Mouse (Mus musculus): Measurements from ENCODE around the gene Rnd1. TPM values are rescaled to one million over a fixed set of nuclear protein-coding genes. Genes with fewer than 3 reads are reported as not detected.

The Rnd1 gene
- polyA plus RNA-seq, 1 experiment = not detected

DNA sequence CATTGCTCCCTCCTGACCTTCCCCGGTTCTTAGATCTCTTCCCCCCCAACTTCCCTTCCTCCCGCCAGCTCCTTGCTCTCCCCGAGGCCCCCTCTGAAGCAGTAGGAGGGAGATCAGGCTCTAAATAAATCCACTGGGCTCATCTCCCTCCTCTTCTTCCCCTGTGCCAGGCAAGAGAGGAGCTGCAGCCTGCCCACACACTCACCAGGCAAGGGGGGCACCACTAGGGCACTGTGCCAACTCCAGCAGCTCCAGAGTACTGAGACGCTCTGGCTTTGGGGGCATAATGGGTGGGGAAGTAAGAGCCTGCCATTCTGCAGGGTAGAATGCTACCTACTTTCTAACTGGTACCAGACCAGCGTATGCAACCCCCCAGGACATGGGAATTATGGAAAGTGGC, 40.7 kb downstream of the Rnd1 start:
- Histone ChIP-seq H3K27ac (ENCODE audit: insufficient read depth, low read depth, low read length) (peak overlapping the region; percentile 95), H3K4me3 (ENCODE audit: insufficient read depth, low read depth, low read length) (peak overlapping the region; percentile 72), H3K4me1 (ENCODE audit: control insufficient read depth, insufficient read depth, low read length) (peaks cover 41% of the 10 kb centered on the region)
- 17% methylated on average over 5 of the region's 5 CpGs for WGBS
- TF ChIP-seq CTCF (IDR thresholded peaks at IDR 0.05; ENCODE audit: insufficient read depth, low read depth, low read length) (no peak), POLR2A (IDR thresholded peaks at IDR 0.05; ENCODE audit: insufficient read depth, low read depth, low read length) (peak; percentile 45; the same call in 1 of the 2 replicates)

DNA sequence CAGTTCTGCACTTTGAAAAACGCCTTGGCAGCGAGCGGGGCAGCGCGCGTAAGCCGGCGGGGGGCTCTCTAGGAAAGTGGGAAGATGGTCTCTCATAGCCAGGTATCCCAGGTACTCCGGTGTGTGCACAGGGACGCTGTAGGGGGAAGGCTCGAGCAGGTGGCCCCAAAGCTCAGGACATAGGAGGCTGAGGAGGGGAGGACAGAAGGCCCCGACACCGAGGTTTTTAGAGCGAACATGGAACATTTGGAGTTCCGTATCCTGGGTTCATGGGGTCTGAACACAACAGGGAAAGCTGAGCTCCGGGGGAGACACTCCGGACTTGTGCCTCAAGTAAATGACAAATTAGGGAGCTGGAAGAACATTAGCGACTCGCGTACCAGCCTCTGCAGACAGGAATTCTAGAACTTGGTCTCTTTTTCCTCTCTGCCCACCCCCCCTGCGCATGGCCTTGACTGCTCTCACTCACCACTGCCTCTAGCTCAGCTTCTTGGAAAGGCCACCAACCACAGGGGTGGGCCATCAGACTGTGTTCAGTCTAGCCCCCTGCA, 41.9 kb downstream of the Rnd1 start:
- Histone ChIP-seq H3K27ac (ENCODE audit: insufficient read depth, low read depth, low read length) (peak overlapping the region; percentile 95), H3K4me1 (ENCODE audit: control insufficient read depth, insufficient read depth, low read length) (peaks cover 47% of the 10 kb centered on the region), H3K4me3 (ENCODE audit: insufficient read depth, low read depth, low read length) (peak overlapping the region; percentile 72)
- TF ChIP-seq POLR2A (IDR thresholded peaks at IDR 0.05; ENCODE audit: insufficient read depth, low read depth, low read length) = no peak
- TF ChIP-seq CTCF (IDR thresholded peaks at IDR 0.05; ENCODE audit: insufficient read depth, low read depth, low read length) = no peak
- WGBS = 3% methylated on average over 21 of the region's 21 CpGs

DNA sequence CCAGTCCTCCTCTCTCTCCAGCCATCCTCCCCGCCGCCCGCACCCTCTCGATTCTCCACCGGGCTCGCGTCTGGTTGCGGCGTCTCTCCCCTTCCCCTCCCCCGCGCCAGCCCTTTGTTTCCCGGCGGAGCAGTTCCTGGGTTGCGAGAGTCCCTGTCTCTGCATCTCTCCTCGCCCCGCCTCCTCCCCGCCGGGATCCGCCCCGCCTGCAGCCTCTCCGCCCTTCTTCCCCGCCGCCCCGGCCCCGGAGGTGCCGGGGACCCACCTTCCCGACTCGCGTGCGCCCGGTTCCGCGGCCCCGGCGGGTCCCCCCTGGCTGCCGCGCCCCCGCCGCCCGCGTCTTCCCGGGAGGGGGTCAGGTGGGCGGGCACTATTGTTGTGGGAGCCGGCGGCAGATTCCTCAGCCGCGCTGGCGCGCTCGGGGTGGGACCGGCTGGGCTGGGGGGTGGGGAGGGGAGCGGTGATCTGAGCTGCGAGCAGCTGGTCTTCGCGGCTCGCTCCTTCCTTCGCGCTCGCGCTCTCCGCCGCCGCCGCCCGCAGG, 42.6 kb downstream of the Rnd1 start:
- TF ChIP-seq CTCF (IDR thresholded peaks at IDR 0.05; ENCODE audit: insufficient read depth, low read depth, low read length) = no peak
- TF ChIP-seq POLR2A (IDR thresholded peaks at IDR 0.05; ENCODE audit: insufficient read depth, low read depth, low read length) = peak; percentile 71
- peak overlapping the region; percentile 72 for H3K4me3 ChIP-seq (ENCODE audit: insufficient read depth, low read depth, low read length)
- H3K4me1 ChIP-seq (ENCODE audit: control insufficient read depth, insufficient read depth, low read length) = peaks cover 50% of the 10 kb centered on the region
- H3K27ac ChIP-seq (ENCODE audit: insufficient read depth, low read depth, low read length) = peak overlapping the region; percentile 57; the same call in 1 of the 2 replicates
- under 1% methylated on average over 58 of the region's 65 CpGs for WGBS

GRCm38 (mm10) chr15:98633822-98634470, 43.3 kb downstream of the Rnd1 start:
- TF ChIP-seq POLR2A (IDR thresholded peaks at IDR 0.05; ENCODE audit: insufficient read depth, low read depth, low read length) (no peak), CTCF (IDR thresholded peaks at IDR 0.05; ENCODE audit: insufficient read depth, low read depth, low read length) (no peak)
- peaks cover 49% of the 10 kb centered on the region for H3K4me1 ChIP-seq (ENCODE audit: control insufficient read depth, insufficient read depth, low read length)
- H3K4me3 ChIP-seq (ENCODE audit: insufficient read depth, low read depth, low read length) = peak overlapping the region; percentile 72
- WGBS = under 1% methylated on average over 25 of the region's 25 CpGs
- peak overlapping the region; percentile 57; the same call in 1 of the 2 replicates for H3K27ac ChIP-seq (ENCODE audit: insufficient read depth, low read depth, low read length)

DNA sequence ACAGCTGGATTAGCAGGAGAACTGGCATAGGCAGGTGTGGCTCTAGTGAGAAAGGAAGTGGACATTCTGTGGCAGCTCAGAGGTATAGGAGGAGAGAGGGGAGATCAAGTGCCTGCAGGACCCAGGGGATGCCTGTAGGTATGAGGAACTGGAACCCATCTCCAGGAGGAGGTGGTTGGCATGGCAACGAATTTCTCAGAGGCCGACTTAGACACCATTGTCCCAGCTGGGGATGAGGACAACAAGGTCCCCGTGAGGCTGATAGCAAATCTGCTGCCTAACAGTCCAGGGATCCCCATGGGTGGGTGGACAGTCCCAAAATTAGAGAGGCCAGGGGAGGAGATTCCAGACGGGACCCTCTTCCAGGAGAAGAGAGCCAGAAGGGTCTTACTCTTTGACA, 44.3 kb downstream of the Rnd1 start:
- 4% methylated on average over 4 of the region's 4 CpGs for WGBS
- Histone ChIP-seq H3K4me1 (ENCODE audit: control insufficient read depth, insufficient read depth, low read length) (peaks cover 59% of the 10 kb centered on the region), H3K27ac (ENCODE audit: insufficient read depth, low read depth, low read length) (0 out of 2 replicates have a peak overlapping the region, but pooled peaks have one; percentile 36), H3K4me3 (ENCODE audit: insufficient read depth, low read depth, low read length) (peak overlapping the region; percentile 72)
- TF ChIP-seq CTCF (IDR thresholded peaks at IDR 0.05; ENCODE audit: insufficient read depth, low read depth, low read length) (no peak), POLR2A (IDR thresholded peaks at IDR 0.05; ENCODE audit: insufficient read depth, low read depth, low read length) (no peak)

DNA sequence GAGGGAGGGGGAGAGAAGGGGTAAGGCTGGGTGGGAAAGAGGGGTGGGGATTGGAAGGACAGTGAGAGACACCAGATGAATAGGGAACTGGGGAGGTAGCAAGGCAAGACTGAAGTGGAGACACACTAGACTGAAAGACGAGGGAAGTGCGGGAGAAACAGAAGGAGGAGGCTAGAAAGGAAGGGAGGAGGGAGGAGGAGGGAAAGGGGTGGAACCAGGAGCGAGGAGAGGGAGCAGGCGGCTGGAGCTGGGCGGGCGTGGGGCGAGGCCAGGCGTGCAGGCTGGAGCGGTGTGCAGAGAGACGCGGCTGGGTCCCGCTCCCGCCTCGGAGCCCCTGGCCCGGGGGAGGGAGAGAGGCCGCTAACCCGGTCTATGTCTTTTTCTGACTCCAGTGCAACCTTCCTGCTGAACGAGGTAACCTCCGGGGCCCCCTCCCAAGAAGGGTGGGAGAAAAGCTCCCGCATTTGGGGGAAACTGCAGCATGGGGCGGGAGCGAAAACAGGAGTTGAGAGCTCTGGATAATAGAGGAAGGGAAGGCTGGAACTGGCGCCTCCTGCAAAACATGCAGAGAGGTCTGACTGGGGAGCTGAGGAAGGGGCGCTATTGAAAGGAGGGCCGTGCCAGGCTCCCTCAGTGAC, 45.0 kb downstream of the Rnd1 start:
- TF ChIP-seq POLR2A (IDR thresholded peaks at IDR 0.05; ENCODE audit: insufficient read depth, low read depth, low read length) (peak; percentile 56; the same call in 1 of the 2 replicates), CTCF (IDR thresholded peaks at IDR 0.05; ENCODE audit: insufficient read depth, low read depth, low read length) (no peak)
- WGBS = under 1% methylated on average over 25 of the region's 25 CpGs
- H3K4me3 ChIP-seq (ENCODE audit: insufficient read depth, low read depth, low read length) = peak overlapping the region; percentile 72
- H3K27ac ChIP-seq (ENCODE audit: insufficient read depth, low read depth, low read length) = peak overlapping the region; percentile 2; the same call in 1 of the 2 replicates
- H3K4me1 ChIP-seq (ENCODE audit: control insufficient read depth, insufficient read depth, low read length) = peaks cover 54% of the 10 kb centered on the region

GRCm38 (mm10) chr15:98631493-98631892, 45.8 kb downstream of the Rnd1 start:
- 2% methylated on average over 18 of the region's 18 CpGs for WGBS
- peaks cover 52% of the 10 kb centered on the region for H3K4me1 ChIP-seq (ENCODE audit: control insufficient read depth, insufficient read depth, low read length)
- TF ChIP-seq POLR2A (IDR thresholded peaks at IDR 0.05; ENCODE audit: insufficient read depth, low read depth, low read length) (no peak), CTCF (IDR thresholded peaks at IDR 0.05; ENCODE audit: insufficient read depth, low read depth, low read length) (peak; percentile 94)
- peak overlapping the region; percentile 72 for H3K4me3 ChIP-seq (ENCODE audit: insufficient read depth, low read depth, low read length)
- H3K27ac ChIP-seq (ENCODE audit: insufficient read depth, low read depth, low read length) = no peak overlapping the region

DNA sequence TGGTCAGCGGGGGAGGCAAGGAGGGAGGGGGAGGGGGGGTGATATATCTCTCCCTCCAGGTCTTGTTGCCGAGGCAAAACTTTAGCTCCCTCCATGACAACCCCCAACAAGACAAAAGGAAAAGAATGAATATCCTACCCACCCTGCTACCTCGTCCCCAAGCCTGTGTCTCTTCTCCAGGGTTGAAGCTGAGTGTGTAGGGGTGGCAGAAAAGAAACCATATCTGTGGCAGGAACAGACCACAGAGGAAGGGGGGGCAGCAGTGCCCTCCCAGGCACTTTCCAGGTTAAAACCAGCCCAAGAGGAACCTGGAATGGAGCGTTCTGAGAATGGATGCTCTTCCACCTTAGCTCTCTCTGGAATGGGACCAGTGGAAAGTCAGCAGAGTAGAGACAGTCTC, 46.7 kb downstream of the Rnd1 start, which contains the start of gene Cacnb3:
Gene Cacnb3, plus strand, starts transcription at position 301 of the 400 bp plus-strand sequence.
- H3K27ac ChIP-seq (ENCODE audit: insufficient read depth, low read depth, low read length) = no peak within 1 kb of the TSS
- H3K4me3 ChIP-seq (ENCODE audit: insufficient read depth, low read depth, low read length) = peak within 1 kb of the TSS; percentile 72
- no peak for TF ChIP-seq POLR2A (IDR thresholded peaks at IDR 0.05; ENCODE audit: insufficient read depth, low read depth, low read length)
- no peak for TF ChIP-seq CTCF (IDR thresholded peaks at IDR 0.05; ENCODE audit: insufficient read depth, low read depth, low read length)
- WGBS = 50% methylated on average over 4 of the region's 4 CpGs
- H3K4me1 ChIP-seq (ENCODE audit: control insufficient read depth, insufficient read depth, low read length) = peaks cover 46% of the 10 kb centered on the region

Data from olfactory bulb, adult 2 months (tissue).